Mouse (Mus musculus): Measurements from ENCODE around the gene Rasal3.

The Rasal3 gene

DNA sequence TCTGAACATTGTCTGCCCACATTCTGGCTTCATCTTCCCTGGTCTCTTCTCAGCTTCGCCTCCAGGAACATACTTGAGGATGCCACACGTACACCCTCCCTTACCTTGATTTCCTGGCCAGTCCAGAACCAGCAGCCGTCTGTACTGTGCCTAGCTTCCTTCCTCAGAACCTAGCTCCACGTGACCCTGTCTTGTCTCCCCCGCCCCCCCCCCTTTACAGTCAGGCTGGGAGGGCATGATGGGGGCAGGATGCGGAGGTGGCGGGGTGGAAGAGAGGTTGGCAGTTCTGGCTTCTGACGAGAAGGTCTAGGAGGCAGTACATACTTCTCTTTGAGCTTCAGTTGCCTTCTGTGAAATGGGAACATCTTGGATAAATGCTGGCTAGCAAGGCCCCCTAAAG lies at the start of gene Rasal3:
TSS of gene Rasal3 (minus strand) at position 167 of the 400 bp plus-strand sequence.
- no peak for TF ChIP-seq GATA4 (IDR thresholded peaks at IDR 0.05; ENCODE audit: insufficient replicate concordance, low read length)

DNA sequence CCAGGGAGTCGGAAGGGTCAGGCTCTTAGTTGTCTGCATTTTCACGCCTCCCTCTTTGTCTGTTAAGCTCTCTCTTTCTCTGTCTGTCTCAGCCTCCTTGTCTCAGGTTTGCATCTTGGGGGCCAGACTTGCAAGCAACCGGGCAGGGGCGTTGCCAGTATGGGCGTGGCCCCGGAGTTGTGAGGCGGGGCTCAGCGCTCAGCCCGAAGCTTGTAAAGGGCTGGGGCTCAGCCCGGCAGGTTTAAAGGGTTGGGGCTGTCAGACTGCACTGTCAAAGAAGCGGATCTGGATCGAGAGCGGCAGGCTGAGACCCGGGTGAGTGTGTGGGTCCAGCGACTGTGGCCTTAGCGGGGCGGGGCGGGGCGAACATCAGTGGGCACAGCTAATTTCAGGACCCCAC lies 49.1 kb upstream of the Rasal3 start, which contains the start of gene Cyp4f39:
TSS of gene Cyp4f39 (plus strand) at position 242 of the 400 bp plus-strand sequence.
- TF ChIP-seq GATA4 (IDR thresholded peaks at IDR 0.05; ENCODE audit: insufficient replicate concordance, low read length): no peak

DNA sequence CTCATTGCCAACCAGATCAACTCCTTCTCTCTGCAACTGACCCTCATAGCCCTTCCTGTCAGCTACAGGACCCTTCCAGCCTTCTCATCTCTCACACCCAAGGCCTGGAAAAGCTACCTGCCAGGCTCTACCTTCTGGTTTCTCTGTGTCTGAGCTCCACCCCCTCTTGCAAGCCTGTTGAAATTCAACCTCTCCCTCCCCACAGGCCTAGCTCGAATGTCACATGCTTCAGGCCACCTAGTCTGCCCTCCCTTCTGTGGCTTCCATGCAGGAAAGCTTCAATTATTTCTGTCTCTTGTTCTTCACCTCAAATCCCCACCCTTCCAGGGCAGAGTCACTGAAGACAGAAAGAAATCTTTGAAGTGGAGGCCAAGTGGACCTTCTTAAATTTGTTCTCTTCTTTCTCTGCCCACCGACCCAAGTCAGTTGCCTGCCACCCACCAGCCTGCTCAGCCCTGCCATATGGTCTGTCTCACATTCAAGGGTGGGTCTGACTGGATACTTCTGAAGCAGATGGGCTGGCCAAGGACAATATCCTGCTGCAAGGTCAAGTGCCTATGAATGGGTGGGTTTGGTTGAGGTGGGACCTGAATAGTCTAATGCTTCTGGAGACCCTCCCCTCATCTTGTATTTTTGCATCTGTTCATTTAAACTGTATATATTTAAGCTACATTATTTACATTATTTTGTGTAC lies 47.6 kb upstream of the Rasal3 start:
- no peak for TF ChIP-seq GATA4 (IDR thresholded peaks at IDR 0.05; ENCODE audit: insufficient replicate concordance, low read length)

DNA sequence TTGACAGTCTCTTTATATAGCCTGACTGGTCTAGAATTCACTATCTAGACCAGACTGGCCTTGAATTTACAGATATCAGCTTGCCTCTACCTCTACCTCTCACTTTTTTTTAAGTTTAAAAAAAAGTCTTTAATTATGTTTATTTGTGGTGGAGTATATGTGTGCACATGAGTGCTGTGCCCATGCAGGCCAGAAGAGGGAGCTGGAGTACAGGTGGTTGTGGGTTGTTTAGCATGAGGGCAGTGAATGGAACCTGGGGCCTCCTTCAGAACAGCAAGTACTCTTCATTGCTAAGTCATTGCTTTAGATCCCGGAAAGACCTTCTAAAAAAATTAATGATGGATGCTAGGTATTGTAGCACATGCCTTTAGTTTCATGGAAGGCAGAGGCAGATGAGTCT lies 45.7 kb upstream of the Rasal3 start:
- no peak for TF ChIP-seq GATA4 (IDR thresholded peaks at IDR 0.05; ENCODE audit: insufficient replicate concordance, low read length)

DNA sequence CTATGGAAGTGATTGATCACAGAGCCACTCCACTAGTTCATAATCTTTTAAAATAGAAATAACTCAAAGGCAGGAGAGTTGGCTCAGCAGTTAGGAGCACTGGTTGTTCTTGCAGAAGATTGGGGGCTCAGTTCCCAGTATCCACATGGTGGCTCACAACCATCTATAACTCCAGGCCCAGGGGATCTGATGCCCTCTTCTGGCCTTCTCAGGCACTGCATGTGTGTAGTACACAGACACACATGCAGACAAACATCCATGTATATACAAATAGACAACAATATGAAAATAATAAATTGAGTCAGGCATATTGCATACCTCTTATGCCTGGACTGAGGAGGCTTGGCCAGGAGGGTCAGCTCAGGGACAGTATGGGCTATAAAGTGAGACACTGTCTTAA lies 43.8 kb upstream of the Rasal3 start:
- no peak for TF ChIP-seq GATA4 (IDR thresholded peaks at IDR 0.05; ENCODE audit: insufficient replicate concordance, low read length)

DNA sequence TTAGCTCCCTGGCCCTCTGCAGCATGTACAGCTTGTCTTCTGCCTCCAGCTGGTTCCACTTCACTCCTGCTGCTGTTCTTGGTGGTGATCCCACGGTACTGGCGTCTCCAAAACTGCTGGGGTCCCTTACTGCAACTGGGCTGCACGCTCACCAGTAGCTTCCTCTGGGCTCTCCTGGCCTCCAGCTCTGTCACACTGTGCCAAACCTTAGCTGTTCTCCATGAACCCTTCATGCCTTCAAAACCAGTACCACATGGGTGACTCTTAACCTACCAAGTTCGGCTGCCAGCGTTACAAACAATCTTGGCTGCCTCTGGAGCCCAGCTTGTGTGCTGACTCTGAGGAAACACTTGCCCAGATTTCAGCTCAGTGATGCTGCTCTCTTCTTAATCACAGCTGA lies 41.6 kb upstream of the Rasal3 start:
- no peak for TF ChIP-seq GATA4 (IDR thresholded peaks at IDR 0.05; ENCODE audit: insufficient replicate concordance, low read length)

DNA sequence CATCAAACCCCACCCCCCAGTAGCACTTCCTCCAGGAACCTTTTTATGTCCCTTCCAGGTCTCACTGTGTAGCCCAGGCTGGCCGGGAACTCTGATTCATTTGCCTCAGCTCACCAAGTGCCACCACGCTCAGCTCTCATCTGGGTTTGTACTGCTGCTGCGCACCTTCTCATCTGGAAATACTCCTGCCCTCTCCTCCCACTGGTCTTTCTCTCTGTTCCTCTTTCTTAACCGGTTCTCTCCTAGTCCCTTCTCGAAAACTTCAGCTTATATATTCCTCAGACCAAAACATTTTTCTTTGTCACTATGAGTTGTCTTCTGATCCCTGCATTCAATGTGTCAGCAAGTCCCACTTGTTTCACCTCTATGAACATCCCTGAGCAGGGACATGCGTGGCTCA lies 39.9 kb upstream of the Rasal3 start:
- no peak for TF ChIP-seq GATA4 (IDR thresholded peaks at IDR 0.05; ENCODE audit: insufficient replicate concordance, low read length)

DNA sequence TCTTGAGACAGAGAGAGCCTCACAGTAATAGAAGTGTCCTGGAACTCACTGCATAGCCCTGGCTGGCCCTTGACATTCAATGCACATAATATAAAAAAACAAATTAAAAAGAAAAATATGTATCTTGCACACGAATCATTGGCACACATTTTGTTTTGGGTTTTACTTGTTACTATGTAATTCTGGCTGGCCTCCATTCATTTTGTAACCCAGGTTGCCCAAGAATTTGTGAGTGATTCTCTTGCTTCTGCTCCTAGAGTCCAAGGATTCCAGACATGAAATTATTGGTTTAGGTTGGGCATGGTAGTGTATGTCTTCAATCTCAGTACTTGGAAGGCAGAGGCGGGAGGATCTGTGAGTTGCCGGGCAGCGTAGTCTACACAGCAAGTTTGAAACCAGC lies 33.7 kb upstream of the Rasal3 start:
- TF ChIP-seq GATA4 (IDR thresholded peaks at IDR 0.05; ENCODE audit: insufficient replicate concordance, low read length): no peak

DNA sequence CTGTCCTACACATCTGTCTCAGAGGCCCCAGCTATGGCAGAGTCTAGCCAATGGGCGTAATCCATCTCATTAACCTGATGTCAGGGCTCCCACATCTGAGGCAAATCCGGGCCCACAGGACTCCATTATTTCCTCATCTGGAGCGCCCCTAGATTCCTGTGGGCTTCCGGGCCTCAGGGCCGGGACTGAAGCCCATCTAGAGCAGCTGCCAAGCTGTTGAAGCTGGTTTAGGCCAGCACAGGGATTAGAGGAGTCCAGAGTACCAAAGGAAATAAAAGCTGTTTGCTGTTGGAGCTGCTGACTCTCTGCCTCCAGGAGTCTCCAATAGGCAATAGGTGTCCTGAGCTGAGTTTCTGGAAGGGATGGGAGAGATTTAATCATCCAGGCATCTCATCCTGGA lies 31.8 kb upstream of the Rasal3 start:
- TF ChIP-seq GATA4 (IDR thresholded peaks at IDR 0.05; ENCODE audit: insufficient replicate concordance, low read length): no peak

DNA sequence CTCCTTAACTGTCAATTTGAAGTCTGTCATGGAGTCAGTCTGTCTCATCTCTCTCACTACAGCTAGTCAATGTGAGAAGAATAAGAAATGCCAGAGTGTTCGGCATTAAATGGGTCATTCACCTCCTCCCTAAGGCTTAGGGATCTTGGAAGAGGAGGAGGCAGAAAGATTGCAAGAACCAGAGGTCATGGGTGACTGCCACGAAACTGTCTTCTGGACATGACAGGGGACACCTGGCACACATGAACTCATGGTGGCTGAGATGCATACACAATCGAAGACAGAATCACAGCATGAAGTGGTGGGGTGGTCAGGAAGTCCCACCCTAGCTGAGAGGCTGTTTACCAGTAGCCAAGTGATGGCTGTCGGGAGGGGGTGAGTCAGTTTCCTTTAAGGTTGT lies 30.9 kb upstream of the Rasal3 start:
- no peak for TF ChIP-seq GATA4 (IDR thresholded peaks at IDR 0.05; ENCODE audit: insufficient replicate concordance, low read length)

DNA sequence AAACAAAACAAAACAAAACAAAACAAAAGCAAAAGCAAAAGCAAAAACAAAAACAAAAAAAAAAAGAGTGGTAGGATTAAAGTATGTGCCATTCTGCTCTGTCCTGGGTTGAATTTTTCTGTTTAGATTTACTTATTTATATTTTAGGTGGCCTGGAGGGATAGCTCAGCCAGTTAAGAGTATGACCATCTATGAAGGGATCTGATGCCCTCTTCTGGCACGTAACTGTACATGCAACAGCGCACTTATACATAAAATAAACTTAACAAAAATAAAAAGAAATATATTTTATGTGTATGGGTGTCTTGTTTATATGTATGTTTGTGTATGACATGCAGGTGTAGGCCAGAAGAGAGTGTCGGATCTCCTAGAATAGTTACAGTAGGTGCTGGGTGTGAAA lies 28.6 kb upstream of the Rasal3 start:
- TF ChIP-seq GATA4 (IDR thresholded peaks at IDR 0.05; ENCODE audit: insufficient replicate concordance, low read length): no peak

DNA sequence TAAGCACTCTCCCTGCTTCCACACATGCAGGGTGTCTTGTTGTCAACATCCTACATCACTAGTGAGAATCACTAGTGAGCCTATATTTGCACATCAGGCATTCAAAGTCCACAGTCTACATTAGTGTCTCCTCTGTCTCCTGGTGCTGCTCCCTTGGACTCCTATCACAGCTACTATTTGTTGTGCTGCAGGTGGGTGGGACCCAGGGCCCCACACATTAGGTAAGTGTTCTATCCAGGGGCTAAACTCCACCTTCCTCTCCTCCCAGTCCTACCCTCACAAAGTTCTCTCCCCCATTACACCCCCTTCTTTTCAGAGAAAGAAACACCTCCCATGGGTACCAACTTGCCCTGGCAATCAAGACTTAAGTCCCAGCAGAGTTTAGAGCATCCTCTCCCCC lies 23.2 kb upstream of the Rasal3 start:
- TF ChIP-seq GATA4 (IDR thresholded peaks at IDR 0.05; ENCODE audit: insufficient replicate concordance, low read length): no peak

DNA sequence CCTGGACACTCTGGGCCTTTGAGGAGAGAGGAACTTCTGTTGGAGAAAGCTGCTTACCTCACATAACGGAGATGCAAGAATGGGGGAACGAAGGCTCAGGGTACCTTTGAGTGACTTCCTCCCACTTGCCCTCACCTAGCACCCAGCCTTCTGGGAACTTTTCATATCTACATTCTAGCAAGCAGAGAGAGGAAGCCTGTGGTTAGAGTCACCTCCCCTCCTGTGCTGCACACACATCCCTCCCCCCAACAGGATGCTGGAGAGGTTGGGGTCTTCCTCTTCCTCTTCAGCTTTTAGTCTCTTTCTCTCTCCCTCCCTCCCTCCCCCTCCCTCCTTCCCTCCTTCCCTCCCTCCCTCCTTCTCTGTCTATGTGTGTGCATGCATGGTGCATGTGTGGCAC lies 20.7 kb upstream of the Rasal3 start, which contains the start of gene Pglyrp2:
TSS of gene Pglyrp2 (minus strand) at position 134 of the 400 bp plus-strand sequence.
- TF ChIP-seq GATA4 (IDR thresholded peaks at IDR 0.05; ENCODE audit: insufficient replicate concordance, low read length): no peak

DNA sequence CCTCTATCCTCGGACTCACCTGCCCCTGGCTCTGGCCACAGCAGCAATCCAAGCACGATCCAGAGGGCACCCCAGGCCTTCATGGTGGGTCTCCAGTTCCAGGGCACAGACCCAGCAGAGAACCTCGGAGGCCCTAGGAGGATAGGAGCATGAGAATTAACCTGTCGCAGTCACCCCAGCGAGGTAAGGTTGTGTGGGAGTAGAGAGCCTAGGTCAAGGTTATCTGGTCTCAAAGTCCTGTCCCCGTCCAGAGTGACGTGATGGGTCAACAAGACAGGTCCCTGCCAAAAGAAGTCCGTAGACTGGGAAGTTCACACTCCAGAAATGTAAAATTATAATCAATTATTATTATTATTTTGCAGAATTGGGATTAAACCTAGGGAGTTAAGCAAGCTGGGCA lies 17.4 kb upstream of the Rasal3 start:
- TF ChIP-seq GATA4 (IDR thresholded peaks at IDR 0.05; ENCODE audit: insufficient replicate concordance, low read length): no peak

DNA sequence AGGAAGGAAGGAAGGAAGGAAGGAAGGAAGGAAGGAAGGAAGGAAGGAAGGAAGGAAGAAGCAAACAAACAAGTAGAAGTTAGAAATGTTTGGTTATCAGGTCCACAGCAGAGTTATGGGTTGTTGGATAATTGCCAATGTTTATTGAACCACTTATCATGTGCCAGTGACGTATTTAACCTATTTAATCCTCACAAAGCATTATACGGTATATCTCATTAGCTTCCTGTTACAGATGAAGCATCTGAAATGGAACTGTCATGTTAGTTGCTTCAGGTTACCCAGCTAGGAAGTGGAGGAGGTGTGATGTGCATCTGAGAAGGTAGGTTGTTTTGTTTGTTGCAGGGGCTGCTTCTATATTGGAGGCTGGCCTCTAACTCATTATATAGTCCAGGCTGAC lies 16.6 kb upstream of the Rasal3 start:
- TF ChIP-seq GATA4 (IDR thresholded peaks at IDR 0.05; ENCODE audit: insufficient replicate concordance, low read length): no peak

DNA sequence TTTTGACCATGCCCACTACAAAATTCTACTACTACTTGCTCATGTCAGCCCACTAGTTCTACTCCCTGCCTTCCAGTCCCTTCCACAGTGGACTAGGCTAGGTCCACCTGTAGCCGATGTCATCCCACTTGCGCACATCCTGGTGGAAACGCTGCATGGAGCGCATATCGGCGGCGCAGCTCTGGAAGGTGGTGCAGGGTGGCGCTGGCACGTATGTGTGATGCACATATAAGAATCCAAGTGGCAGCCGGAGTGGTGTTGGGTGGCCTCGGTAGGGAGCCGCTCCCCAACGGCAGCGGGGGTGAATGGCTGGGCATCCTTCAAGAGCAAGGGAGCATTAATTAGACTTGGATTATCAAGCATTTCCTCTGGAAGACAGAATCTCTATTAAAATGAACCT lies 13.4 kb upstream of the Rasal3 start:
- no peak for TF ChIP-seq GATA4 (IDR thresholded peaks at IDR 0.05; ENCODE audit: insufficient replicate concordance, low read length)

DNA sequence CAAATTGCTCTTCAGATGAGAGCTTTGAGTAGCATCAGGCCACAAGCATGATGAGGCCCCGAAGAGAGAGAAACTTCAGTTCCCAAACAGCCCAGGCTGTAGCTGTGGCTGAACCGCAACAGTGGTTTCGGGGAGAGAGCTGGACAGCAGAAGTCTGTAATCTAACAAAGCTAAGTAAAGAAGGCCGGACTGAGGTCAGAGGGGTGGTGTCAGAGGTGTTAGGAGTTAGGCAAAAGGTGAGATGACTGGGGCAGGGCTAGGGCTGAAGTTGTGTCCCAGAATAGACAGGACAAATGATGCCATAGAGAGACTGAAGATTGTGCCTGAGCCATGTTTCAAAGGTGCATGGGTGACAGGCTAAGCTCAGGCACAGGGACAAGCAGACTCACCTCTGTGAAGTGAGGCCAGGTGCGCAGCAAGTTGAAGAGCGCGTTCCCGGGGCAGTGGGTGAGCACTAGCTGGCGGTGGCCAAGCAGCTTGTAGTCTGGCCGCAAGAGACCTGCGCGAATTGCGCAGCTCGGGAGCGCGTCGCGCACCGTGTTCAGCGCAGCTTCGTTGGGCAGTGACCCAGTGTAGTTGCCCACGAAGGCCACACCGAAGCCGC lies 12.1 kb upstream of the Rasal3 start:
- TF ChIP-seq GATA4 (IDR thresholded peaks at IDR 0.05; ENCODE audit: insufficient replicate concordance, low read length): no peak
